Mouse (Mus musculus) small intestine, adult 2 months (tissue): Measurements from ENCODE around the gene Scml4.

Experiments
- CTCF ChIP-seq: fragments of 200-500 bp; IDR thresholded peaks from 2 replicates; pipeline ENCODE4 v1.5.1; 2012; ENCODE audit warnings: low read depth, mild to moderate bottlenecking, control low read depth, inconsistent platforms, low read length, moderate library complexity, mixed read lengths; ENCODE audit not compliant: insufficient replicate concordance, insufficient read length; ENCODE audit errors: extremely low read depth
- POLR2A ChIP-seq: fragments of 200-500 bp; IDR thresholded peaks from 2 replicates; pipeline ENCODE4 v1.6.1; 2012; ENCODE audit warnings: low read depth, mild to moderate bottlenecking, control low read depth, inconsistent platforms, low read length, moderate library complexity

- TF ChIP-seq CTCF (no peak), POLR2A (no peak)
Measured at GRCm38 (mm10) chr10:42890365-42890764, 30.2 kb downstream of the Scml4 start.
